Mouse (Mus musculus) intestine, embryonic 15.5 days (tissue): ENCODE measurements at regions not wholly inside any gene's neighbourhood (a gene's known extent, or its start where the extent isn't known, plus 50 kb on each side); places are given as distances from the start of the nearest gene placed in this dataset.
"Not testable (repeated sequence)": the region's sequence is repeated elsewhere in the genome, so short reads cannot be mapped to it uniquely, and the experiment has no call there.

ENCODE experiments used
- ATAC-seq: fragments of 200-750 bp; cut with Nextera tagmentation; 2 replicates; pipeline ENCODE4 v1.8.0; 2017; ENCODE audit warnings: moderate TSS enrichment, moderate library complexity
- H3K27ac ChIP-seq: fragments of 300-500 bp; sonication (generic); 2 replicates; pipeline ENCODE4 v1.5.1; 2015; ENCODE audit warnings: mild to moderate bottlenecking, inconsistent platforms
- H3K27me3 ChIP-seq: fragments of 300-500 bp; sonication (generic); replicated peaks from 2 replicates; pipeline ENCODE4 v1.6.1; 2015; ENCODE audit warnings: inconsistent platforms
- H3K36me3 ChIP-seq: fragments of 300-500 bp; sonication (generic); 2 replicates; pipeline ENCODE4 v1.6.1; 2015; ENCODE audit warnings: inconsistent platforms
- H3K4me1 ChIP-seq: fragments of 300-500 bp; sonication (generic); replicated peaks from 2 replicates; pipeline ENCODE4 v1.6.1; 2015; ENCODE audit warnings: inconsistent platforms
- H3K4me2 ChIP-seq: fragments of 300-500 bp; sonication (generic); replicated peaks from 2 replicates; pipeline ENCODE4 v1.6.1; 2015; ENCODE audit warnings: mild to moderate bottlenecking, inconsistent platforms
- H3K4me3 ChIP-seq: fragments of 300-500 bp; sonication (generic); replicated peaks from 2 replicates; pipeline ENCODE4 v1.5.1; 2015; ENCODE audit warnings: inconsistent platforms
- H3K9ac ChIP-seq: fragments of 300-500 bp; sonication (generic); 2 replicates; pipeline ENCODE4 v1.6.1; 2015; ENCODE audit warnings: inconsistent platforms
- H3K9me3 ChIP-seq: fragments of 300-500 bp; sonication (generic); 2 replicates; pipeline ENCODE4 v1.6.1; 2016; ENCODE audit warnings: inconsistent platforms
- WGBS: fragments of 180-500 bp; shearing (Covaris S2); methylation state at CpG from one replicate; pipeline ENCODE4 v1.1.7; 2015; 5-methylcytosine and 5-hydroxymethylcytosine counted together

DNA sequence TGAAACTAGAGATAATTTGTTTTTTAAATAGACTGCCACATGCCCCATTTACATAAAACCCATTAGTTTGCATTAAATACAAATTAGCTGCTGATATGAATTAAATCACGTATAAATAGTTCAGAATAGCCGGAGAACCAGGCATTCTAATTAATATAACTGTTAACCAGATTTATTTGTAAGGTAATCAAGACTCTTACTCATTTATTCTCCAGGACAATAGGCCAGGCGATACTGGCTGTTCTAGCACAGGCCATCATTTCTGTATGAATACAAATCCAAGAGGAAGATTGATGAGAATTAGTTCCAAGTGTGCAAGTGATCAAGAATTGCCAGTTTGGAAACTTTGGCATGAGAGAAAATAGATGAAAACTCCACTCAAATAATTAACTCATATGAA lies 746.1 kb downstream of the Efna5 start:
- H3K27me3 ChIP-seq = no peaks in the 10 kb centered on the region
- no peak overlapping the region for H3K9ac ChIP-seq
- H3K9me3 ChIP-seq = no peaks in the 10 kb centered on the region
- 83% methylated on average over 3 of the region's 3 CpGs for WGBS
- ATAC-seq = no peak
- no peak overlapping the region for H3K4me3 ChIP-seq
- no peaks in the 10 kb centered on the region for H3K4me1 ChIP-seq
- no peak overlapping the region for H3K4me2 ChIP-seq
- H3K36me3 ChIP-seq = no peaks in the 10 kb centered on the region
- H3K27ac ChIP-seq = no peak overlapping the region

- not testable (repeated sequence) for H3K4me2 ChIP-seq, H3K9me3 ChIP-seq, H3K27ac ChIP-seq, H3K27me3 ChIP-seq, H3K4me3 ChIP-seq, ATAC-seq, H3K4me1 ChIP-seq, H3K36me3 ChIP-seq, H3K9ac ChIP-seq
- WGBS = 98% methylated on average over 3 of the region's 3 CpGs
Observed at GRCm38 (mm10) chr17:62111703-62112102, 769.4 kb downstream of the Efna5 start.

GRCm38 (mm10) chr17:62109052-62109451 lies 772.1 kb downstream of the Efna5 start:
- Histone ChIP-seq H3K9ac (no peak overlapping the region), H3K36me3 (no peaks in the 10 kb centered on the region), H3K4me1 (no peaks in the 10 kb centered on the region), H3K27me3 (no peaks in the 10 kb centered on the region), H3K4me3 (no peak overlapping the region), H3K4me2 (no peak overlapping the region), H3K9me3 (no peaks in the 10 kb centered on the region), H3K27ac (no peak overlapping the region)
- no peak for ATAC-seq

DNA sequence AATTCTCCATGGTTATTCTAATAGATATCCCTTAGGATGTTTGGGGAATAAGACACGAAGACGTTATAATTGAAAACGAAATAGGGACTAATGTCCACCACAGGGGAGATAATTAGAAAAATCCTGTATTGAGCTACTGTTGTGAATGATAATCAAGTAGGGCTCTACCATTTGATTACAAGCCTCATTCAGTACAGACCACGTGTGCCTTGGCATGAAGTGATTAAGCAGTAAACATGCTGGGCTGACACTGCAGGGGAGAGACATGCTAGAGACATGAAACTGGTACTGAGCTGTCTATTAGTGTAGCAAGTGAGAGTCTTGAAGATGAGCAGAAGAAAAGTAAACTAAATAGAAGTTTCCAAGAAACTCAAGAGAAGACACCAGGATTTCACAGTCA lies 797.8 kb downstream of the Efna5 start:
- Histone ChIP-seq H3K4me2 (no peak overlapping the region), H3K27me3 (no peaks in the 10 kb centered on the region), H3K4me3 (no peak overlapping the region), H3K9ac (no peak overlapping the region), H3K36me3 (no peaks in the 10 kb centered on the region), H3K9me3 (no peaks in the 10 kb centered on the region), H3K27ac (no peak overlapping the region), H3K4me1 (no peaks in the 10 kb centered on the region)
- no peak for ATAC-seq
- WGBS = 75% methylated on average over 4 of the region's 4 CpGs

GRCm38 (mm10) chr17:62077604-62078003 lies 803.5 kb downstream of the Efna5 start:
- 83% methylated on average over 7 of the region's 7 CpGs for WGBS
- ATAC-seq = no peak
- no peaks in the 10 kb centered on the region for H3K27me3 ChIP-seq

DNA sequence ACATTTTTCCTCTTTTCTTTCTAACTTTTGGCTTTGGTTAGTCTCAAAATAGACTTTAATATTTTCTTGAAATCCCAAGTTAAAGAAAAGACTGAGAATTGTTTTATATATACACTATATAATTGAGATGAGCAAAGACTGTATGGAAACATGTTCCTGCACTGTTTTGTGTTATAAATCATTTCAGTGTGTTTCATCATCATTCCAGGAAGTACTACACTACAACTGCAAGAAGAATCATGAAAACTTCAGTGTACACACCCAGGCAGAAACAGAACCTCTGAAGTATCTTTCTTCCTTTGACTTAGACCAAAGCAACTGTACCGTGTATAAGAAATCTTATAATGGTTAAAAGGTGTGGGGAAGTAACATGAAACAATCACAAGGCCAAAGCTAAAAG lies 816.2 kb downstream of the Efna5 start:
- WGBS = 85% methylated on average over 1 of the region's 1 CpGs
- no peak for ATAC-seq
- Histone ChIP-seq H3K9ac (no peak overlapping the region), H3K27me3 (no peaks in the 10 kb centered on the region), H3K36me3 (no peaks in the 10 kb centered on the region), H3K9me3 (no peaks in the 10 kb centered on the region), H3K4me2 (no peak overlapping the region), H3K4me3 (no peak overlapping the region), H3K4me1 (no peaks in the 10 kb centered on the region), H3K27ac (no peak overlapping the region)

More at GRCm38 (mm10) chr17:62077604-62078003, 803.5 kb downstream of the Efna5 start:
- Histone ChIP-seq H3K4me1 (no peaks in the 10 kb centered on the region), H3K36me3 (no peaks in the 10 kb centered on the region), H3K9me3 (no peaks in the 10 kb centered on the region), H3K27ac (no peak overlapping the region), H3K9ac (no peak overlapping the region), H3K4me3 (no peak overlapping the region), H3K4me2 (no peak overlapping the region)

GRCm38 (mm10) chr17:62058016-62058415 lies 823.1 kb downstream of the Efna5 start:
- H3K9me3 ChIP-seq = no peaks in the 10 kb centered on the region
- no peak overlapping the region for H3K4me2 ChIP-seq
- no peaks in the 10 kb centered on the region for H3K4me1 ChIP-seq
- H3K4me3 ChIP-seq = no peak overlapping the region
- no peaks in the 10 kb centered on the region for H3K36me3 ChIP-seq
- no peak overlapping the region for H3K9ac ChIP-seq
- no peak overlapping the region for H3K27ac ChIP-seq
- H3K27me3 ChIP-seq = no peaks in the 10 kb centered on the region
- ATAC-seq = no peak
- WGBS = 40% methylated on average over 3 of the region's 3 CpGs

DNA sequence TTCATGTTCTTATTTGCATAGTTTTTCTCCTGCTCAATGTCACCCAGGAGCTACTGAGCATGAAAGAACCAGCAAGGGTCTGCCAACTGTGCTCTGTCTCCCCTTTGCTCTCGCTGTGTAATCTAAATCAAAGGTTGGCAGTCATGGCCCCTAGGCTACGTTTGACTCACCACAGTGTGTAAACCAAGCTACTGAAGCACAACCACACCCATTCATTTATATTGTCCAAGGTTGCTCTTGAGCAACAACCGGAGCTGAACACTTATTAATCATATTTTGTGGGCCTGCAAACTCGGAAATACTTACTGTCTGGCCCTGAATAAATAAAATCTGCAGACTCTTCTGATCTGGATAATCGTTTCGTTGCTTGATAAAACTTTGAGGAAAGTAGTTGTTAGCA lies 826.3 kb downstream of the Efna5 start:
- 48% methylated on average over 6 of the region's 6 CpGs for WGBS
- peak; percentile 69 for ATAC-seq

DNA sequence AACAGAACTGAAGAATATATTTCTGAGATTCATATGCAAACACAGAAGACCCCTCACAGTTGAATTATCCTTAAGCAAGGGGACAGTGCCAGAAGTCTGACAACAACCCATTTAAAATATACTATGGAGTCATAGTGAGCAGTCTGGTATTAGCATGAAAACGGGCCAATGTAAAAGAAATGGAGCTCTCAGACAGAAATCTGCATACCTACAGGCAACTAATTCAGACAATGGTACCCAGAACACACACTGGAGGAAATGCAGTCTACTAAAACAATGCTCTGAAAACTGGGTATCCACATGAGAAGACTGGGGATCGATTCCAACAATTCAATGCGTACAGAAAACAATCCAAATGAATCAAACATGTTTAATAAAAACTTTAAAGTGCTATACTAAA lies 832.1 kb downstream of the Efna5 start:
- ATAC-seq = no peak
- 83% methylated on average over 3 of the region's 3 CpGs for WGBS
- no peak overlapping the region for H3K27ac ChIP-seq
- H3K9me3 ChIP-seq = no peaks in the 10 kb centered on the region
- no peak overlapping the region for H3K4me2 ChIP-seq
- no peaks in the 10 kb centered on the region for H3K4me1 ChIP-seq
- H3K36me3 ChIP-seq = no peaks in the 10 kb centered on the region
- no peak overlapping the region for H3K9ac ChIP-seq
- H3K4me3 ChIP-seq = no peak overlapping the region
- H3K27me3 ChIP-seq = no peaks in the 10 kb centered on the region

More for the DNA sequence above, 826.3 kb downstream of the Efna5 start:
- no peak overlapping the region for H3K27ac ChIP-seq
- H3K4me2 ChIP-seq = no peak overlapping the region
- no peak overlapping the region for H3K9ac ChIP-seq
- H3K4me1 ChIP-seq = no peaks in the 10 kb centered on the region
- H3K36me3 ChIP-seq = no peaks in the 10 kb centered on the region
- H3K27me3 ChIP-seq = no peaks in the 10 kb centered on the region
- H3K4me3 ChIP-seq = no peak overlapping the region
- H3K9me3 ChIP-seq = no peaks in the 10 kb centered on the region

DNA sequence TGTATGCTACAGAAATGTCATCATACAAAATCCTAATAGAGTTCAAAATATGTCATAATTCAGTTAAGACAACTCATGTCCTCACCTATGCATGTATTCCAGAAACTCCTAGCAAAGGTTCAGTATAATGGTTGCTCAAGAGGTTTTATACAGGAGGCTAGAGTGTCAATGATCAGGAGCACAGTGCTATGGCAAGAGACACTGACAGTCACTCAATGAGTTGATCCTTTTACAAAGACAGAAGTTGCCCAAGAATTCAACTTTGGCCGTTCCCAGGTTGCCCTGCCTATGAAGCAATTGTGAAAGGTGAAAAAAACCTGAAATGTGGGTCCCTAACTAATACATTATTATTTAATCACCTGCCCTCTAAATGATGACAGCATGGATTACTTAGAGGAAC lies 850.5 kb downstream of the Efna5 start:
- no peaks in the 10 kb centered on the region for H3K9me3 ChIP-seq
- no peak overlapping the region for H3K9ac ChIP-seq
- H3K4me1 ChIP-seq = no peaks in the 10 kb centered on the region
- no peak for ATAC-seq
- no peaks in the 10 kb centered on the region for H3K27me3 ChIP-seq
- WGBS = 95% methylated on average over 1 of the region's 1 CpGs
- H3K4me2 ChIP-seq = no peak overlapping the region
- no peak overlapping the region for H3K27ac ChIP-seq
- no peak overlapping the region for H3K4me3 ChIP-seq
- no peaks in the 10 kb centered on the region for H3K36me3 ChIP-seq
